Mouse (Mus musculus): Measurements from ENCODE around the gene Ndufs6. TPM values are rescaled to one million over a fixed set of nuclear protein-coding genes. Genes with fewer than 3 reads are reported as not detected.
A peak's percentile ranks its signal among the peaks of the same experiment; 100 is the strongest.

The Ndufs6 gene
- polyA plus RNA-seq, 1 experiment from 2014 or later = 391 TPM

DNA sequence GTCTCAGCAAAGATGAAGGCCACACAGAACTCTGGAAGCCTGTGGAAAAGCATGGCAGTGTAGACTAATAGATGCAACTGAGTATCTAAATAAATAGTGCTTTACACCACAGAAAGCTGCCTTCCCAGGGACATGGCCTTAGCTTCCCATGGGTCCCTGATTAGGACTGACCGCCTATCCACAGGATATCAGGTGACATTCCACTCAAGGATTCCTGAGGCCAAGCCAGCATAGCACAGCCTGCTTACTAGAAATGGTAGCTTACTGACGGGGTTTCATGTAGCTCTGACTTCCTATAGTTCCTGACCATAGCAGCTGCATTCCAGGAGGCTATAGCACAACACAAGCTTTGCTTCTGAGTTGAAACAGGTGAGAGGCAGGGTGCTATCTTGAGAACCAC lies 45.9 kb downstream of the Ndufs6 start:
- Histone ChIP-seq H3K4me3 (ENCODE audit: low read length) (no peak overlapping the region), H3K9ac (replicated peaks; ENCODE audit: low read length) (no peak overlapping the region), H3K4me1 (ENCODE audit: insufficient read depth, low read length) (no peaks in the 10 kb centered on the region), H3K9me3 (ENCODE audit: low read length) (no peaks in the 10 kb centered on the region), H3K4me2 (replicated peaks; ENCODE audit: low read depth, low read length) (no peak overlapping the region), H3K36me3 (ENCODE audit: insufficient read depth, low read length) (no peaks in the 10 kb centered on the region), H3K27ac (ENCODE audit: low read length) (no peak overlapping the region), H3K27me3 (ENCODE audit: insufficient read depth, low read length) (no peaks in the 10 kb centered on the region)
- ATAC-seq (ENCODE audit: low FRiP score, low TSS enrichment) = no peak
- WGBS = 49% methylated on average over 2 of the region's 2 CpGs

DNA sequence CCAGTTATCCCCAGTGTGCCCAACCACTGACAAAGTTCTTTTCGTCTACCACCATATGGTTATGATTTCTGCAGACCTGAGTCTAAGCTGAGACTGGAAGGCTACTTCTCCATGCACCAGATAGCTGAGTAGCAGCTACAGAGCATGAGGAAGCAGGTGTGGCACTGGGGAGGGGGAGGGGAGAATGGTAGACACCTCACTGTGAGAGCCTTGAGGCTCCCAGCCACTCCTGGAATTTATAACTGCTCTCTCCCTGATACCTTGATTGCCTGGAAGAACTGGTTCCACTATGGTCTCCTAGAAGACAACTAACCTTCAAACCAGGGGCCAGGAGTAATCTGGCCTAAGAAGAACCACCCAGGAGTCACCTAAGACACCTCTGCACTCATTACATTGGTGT lies 49.1 kb downstream of the Ndufs6 start:
- Histone ChIP-seq H3K27ac (ENCODE audit: low read length) (no peak overlapping the region), H3K4me3 (ENCODE audit: low read length) (no peak overlapping the region), H3K4me1 (ENCODE audit: insufficient read depth, low read length) (no peaks in the 10 kb centered on the region), H3K36me3 (ENCODE audit: insufficient read depth, low read length) (no peaks in the 10 kb centered on the region), H3K9ac (replicated peaks; ENCODE audit: low read length) (no peak overlapping the region), H3K4me2 (replicated peaks; ENCODE audit: low read depth, low read length) (no peak overlapping the region), H3K27me3 (ENCODE audit: insufficient read depth, low read length) (peaks cover 15% of the 10 kb centered on the region), H3K9me3 (ENCODE audit: low read length) (no peaks in the 10 kb centered on the region)
- no peak for ATAC-seq (ENCODE audit: low FRiP score, low TSS enrichment)
- WGBS = 73% methylated on average over 1 of the region's 1 CpGs

DNA sequence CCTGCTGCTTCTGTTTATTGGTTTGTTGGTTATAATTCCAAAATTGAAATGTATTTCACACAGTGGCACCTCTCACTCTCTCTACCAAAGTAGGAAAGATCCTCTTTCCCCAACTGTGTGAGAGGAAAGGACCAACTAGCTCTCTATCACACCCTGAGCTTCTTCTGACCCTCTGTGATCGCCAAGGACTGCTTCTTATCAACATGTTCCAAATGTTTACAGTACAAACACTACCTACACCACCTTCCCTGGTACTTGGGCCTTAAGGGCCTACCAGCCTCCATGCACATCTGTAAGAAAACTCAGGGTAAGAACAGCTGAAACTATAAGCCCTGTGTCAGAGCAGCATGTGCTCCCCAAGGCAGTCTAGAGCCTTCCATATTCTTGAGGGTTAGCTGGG lies 50.5 kb downstream of the Ndufs6 start:
- Histone ChIP-seq H3K27ac (ENCODE audit: low read length) (no peak overlapping the region), H3K4me3 (ENCODE audit: low read length) (no peak overlapping the region), H3K4me1 (ENCODE audit: insufficient read depth, low read length) (no peaks in the 10 kb centered on the region), H3K36me3 (ENCODE audit: insufficient read depth, low read length) (no peaks in the 10 kb centered on the region), H3K27me3 (ENCODE audit: insufficient read depth, low read length) (peaks cover 29% of the 10 kb centered on the region), H3K9ac (replicated peaks; ENCODE audit: low read length) (no peak overlapping the region), H3K4me2 (replicated peaks; ENCODE audit: low read depth, low read length) (no peak overlapping the region), H3K9me3 (ENCODE audit: low read length) (no peaks in the 10 kb centered on the region)
- 63% methylated on average over 1 of the region's 1 CpGs for WGBS
- no peak for ATAC-seq (ENCODE audit: low FRiP score, low TSS enrichment)

DNA sequence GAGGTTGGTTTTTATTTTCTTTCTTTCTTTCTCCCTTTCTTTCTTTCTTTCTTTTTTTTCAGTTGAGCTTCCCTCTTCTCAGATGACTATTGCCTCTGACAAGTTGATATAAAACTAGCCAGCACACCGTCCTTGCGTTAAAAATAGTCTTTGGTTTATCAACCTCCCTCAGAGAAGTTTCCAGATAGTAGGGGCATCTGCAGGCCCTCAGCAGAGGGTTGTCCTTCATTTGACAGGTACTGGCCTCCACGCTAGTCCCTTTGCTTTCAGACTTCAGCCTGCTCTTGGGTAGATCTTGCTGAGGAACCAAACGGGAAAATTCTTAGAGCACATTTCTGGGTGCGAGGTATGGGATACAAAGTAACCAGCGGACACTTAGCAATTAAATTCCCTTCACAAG lies 51.0 kb downstream of the Ndufs6 start:
- no peaks in the 10 kb centered on the region for H3K36me3 ChIP-seq (ENCODE audit: insufficient read depth, low read length)
- no peaks in the 10 kb centered on the region for H3K9me3 ChIP-seq (ENCODE audit: low read length)
- WGBS = 85% methylated on average over 6 of the region's 6 CpGs
- H3K4me1 ChIP-seq (ENCODE audit: insufficient read depth, low read length) = no peaks in the 10 kb centered on the region
- no peak overlapping the region for H3K9ac ChIP-seq (replicated peaks; ENCODE audit: low read length)
- H3K27me3 ChIP-seq (ENCODE audit: insufficient read depth, low read length) = peaks cover 33% of the 10 kb centered on the region
- ATAC-seq (ENCODE audit: low FRiP score, low TSS enrichment) = no peak
- H3K4me3 ChIP-seq (ENCODE audit: low read length) = no peak overlapping the region
- no peak overlapping the region for H3K4me2 ChIP-seq (replicated peaks; ENCODE audit: low read depth, low read length)
- H3K27ac ChIP-seq (ENCODE audit: low read length) = no peak overlapping the region

DNA sequence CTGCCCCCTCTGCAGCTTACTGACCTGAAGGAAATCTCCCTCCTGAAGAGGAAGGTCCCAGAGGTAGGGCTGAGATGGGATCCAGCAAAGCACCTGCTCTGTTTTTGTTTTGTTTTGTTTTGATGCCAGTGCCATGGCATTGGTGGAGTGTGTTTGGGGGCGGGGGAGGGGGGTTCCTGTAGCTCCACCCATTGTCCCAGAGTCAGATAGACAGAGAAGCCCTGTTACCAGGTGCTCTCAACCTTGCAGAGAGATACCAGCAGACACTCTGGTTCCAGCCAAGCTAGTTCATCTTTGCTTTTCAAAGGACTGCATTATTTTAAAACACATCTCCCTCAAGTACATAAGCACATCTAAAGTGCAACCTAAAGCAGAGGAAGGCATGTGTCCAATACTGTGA lies 54.8 kb downstream of the Ndufs6 start:
- Histone ChIP-seq H3K4me2 (replicated peaks; ENCODE audit: low read depth, low read length) (no peak overlapping the region), H3K27me3 (ENCODE audit: insufficient read depth, low read length) (peaks cover 72% of the 10 kb centered on the region), H3K4me1 (ENCODE audit: insufficient read depth, low read length) (peaks cover 17% of the 10 kb centered on the region; the same call in 1 of the 2 replicates), H3K9me3 (ENCODE audit: low read length) (no peaks in the 10 kb centered on the region), H3K27ac (ENCODE audit: low read length) (no peak overlapping the region), H3K4me3 (ENCODE audit: low read length) (no peak overlapping the region), H3K9ac (replicated peaks; ENCODE audit: low read length) (no peak overlapping the region), H3K36me3 (ENCODE audit: insufficient read depth, low read length) (no peaks in the 10 kb centered on the region)
- WGBS = 56% methylated on average over 1 of the region's 1 CpGs
- ATAC-seq (ENCODE audit: low FRiP score, low TSS enrichment) = no peak

DNA sequence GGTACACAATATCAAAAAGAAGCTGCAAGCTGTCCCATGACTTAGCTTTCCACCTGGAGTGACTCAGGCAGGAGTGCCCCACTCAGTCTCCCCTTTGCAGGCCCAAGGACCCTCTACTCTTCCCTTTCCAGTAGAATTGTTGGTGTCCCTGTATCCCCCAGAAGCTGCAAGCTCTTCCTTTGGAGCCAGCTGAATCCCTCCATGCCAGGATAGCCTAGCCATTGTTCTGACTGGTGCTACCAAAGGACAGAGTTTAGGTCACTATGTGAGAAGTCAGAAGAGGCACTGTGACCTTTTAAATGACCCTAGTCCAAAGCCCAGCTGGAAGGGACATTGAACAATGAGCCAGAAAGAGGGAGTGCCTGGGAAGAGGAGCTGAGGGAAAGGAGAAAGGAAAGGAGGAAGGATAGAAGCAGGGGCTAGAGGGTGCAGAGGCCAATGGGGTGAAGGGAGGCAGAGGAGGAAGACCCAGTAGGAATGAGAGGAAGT lies 55.5 kb downstream of the Ndufs6 start:
- no peak overlapping the region for H3K27ac ChIP-seq (ENCODE audit: low read length)
- ATAC-seq (ENCODE audit: low FRiP score, low TSS enrichment) = no peak
- no peaks in the 10 kb centered on the region for H3K9me3 ChIP-seq (ENCODE audit: low read length)
- no peaks in the 10 kb centered on the region for H3K36me3 ChIP-seq (ENCODE audit: insufficient read depth, low read length)
- H3K4me2 ChIP-seq (replicated peaks; ENCODE audit: low read depth, low read length) = no peak overlapping the region
- no peak overlapping the region for H3K9ac ChIP-seq (replicated peaks; ENCODE audit: low read length)
- peaks cover 78% of the 10 kb centered on the region for H3K27me3 ChIP-seq (ENCODE audit: insufficient read depth, low read length)
- H3K4me3 ChIP-seq (ENCODE audit: low read length) = no peak overlapping the region
- peaks cover 17% of the 10 kb centered on the region; the same call in 1 of the 2 replicates for H3K4me1 ChIP-seq (ENCODE audit: insufficient read depth, low read length)

DNA sequence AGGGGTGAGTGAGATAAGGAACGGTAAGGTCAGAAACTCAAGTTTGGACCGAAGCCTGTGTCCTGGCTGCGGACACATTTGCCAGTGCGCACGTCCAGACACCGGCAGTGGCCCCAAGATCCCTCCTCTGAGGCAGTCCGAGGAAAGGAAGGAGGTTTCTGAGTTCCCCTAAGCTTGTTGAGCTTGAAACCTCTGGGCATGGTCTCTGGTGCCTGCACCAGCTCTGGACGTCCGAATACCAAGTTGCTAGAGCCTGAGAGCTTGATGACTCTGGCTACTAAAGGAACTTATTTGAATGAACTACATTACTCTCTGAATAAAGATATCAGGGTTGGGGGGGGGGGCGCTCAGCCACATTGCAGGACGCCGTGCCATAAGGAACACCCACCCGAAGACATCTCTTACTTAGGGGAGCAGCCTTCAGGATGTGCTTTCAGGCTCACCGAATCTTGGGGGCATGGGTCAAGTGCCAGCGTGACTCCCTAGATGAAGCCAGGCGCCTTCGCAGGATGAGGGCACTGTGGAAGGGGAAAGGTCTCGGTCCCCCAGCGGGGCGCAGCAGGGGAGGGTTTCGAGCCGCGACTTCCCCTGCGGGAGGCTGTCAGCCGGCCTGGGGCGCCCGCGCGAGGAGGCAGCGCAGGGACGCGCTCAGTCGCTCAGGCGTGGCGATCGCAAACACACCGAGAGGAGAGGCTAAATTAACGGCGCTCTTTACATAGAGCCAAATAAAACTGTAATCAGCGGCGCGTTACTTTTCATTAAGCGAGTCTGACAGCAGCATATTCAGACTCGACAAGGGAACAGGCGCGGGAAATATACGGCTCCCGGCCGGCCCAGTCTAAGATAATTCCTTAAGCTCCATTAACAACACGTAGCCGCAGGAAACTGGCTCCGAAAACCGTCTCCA lies 56.8 kb downstream of the Ndufs6 start:
- Histone ChIP-seq H3K4me3 (ENCODE audit: low read length) (peak overlapping the region; percentile 26), H3K4me1 (ENCODE audit: insufficient read depth, low read length) (peaks cover 17% of the 10 kb centered on the region; the same call in 1 of the 2 replicates), H3K27ac (ENCODE audit: low read length) (no peak overlapping the region), H3K36me3 (ENCODE audit: insufficient read depth, low read length) (no peaks in the 10 kb centered on the region), H3K9ac (replicated peaks; ENCODE audit: low read length) (no peak overlapping the region), H3K27me3 (ENCODE audit: insufficient read depth, low read length) (peaks cover 91% of the 10 kb centered on the region), H3K9me3 (ENCODE audit: low read length) (no peaks in the 10 kb centered on the region), H3K4me2 (replicated peaks; ENCODE audit: low read depth, low read length) (peak overlapping the region; percentile 40)
- peak; percentile 47; the same call in 1 of the 2 replicates for ATAC-seq (ENCODE audit: low FRiP score, low TSS enrichment)
- WGBS = under 1% methylated on average over 53 of the region's 53 CpGs

DNA sequence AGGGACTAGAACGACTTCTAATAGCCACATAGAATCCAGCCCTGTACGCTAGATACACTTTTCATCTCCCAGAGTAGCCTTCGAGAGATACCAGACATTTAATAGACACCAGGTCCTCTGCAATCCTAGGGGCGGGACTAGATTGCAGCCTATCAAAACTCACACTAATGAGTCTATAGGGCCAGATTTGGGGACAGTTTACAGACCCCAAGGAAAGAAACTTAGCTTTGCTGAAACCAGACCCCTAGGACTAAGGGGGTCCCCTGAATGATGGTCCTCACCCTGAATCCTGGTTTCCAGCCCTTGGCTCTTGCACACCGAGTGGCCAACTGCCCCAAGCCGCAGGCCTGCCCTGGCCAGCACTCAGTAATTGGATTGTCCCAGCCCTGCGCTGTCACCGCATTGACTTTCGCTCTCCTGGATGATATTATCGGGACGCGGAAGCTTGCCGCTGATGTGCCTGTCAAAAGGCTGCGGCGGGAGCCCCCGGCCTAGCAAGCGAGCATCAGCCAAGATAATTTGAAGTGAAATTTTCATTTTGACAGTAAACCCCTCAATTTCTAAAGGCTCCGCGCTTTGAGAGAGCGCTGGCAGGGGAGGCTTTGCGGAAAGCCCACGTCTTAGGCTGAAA lies 57.8 kb downstream of the Ndufs6 start:
- no peaks in the 10 kb centered on the region for H3K36me3 ChIP-seq (ENCODE audit: insufficient read depth, low read length)
- H3K4me3 ChIP-seq (ENCODE audit: low read length) = no peak overlapping the region; the same call in 1 of the 2 replicates
- H3K9me3 ChIP-seq (ENCODE audit: low read length) = no peaks in the 10 kb centered on the region
- peaks cover 17% of the 10 kb centered on the region; the same call in 1 of the 2 replicates for H3K4me1 ChIP-seq (ENCODE audit: insufficient read depth, low read length)
- H3K27ac ChIP-seq (ENCODE audit: low read length) = no peak overlapping the region
- whole genome bisulfite sequencing = 7% methylated on average over 22 of the region's 22 CpGs
- peak overlapping the region; percentile 40; the same call in 1 of the 2 replicates for H3K4me2 ChIP-seq (replicated peaks; ENCODE audit: low read depth, low read length)
- no peak for ATAC-seq (ENCODE audit: low FRiP score, low TSS enrichment)
- H3K27me3 ChIP-seq (ENCODE audit: insufficient read depth, low read length) = peaks cover 94% of the 10 kb centered on the region
- H3K9ac ChIP-seq (replicated peaks; ENCODE audit: low read length) = no peak overlapping the region

DNA sequence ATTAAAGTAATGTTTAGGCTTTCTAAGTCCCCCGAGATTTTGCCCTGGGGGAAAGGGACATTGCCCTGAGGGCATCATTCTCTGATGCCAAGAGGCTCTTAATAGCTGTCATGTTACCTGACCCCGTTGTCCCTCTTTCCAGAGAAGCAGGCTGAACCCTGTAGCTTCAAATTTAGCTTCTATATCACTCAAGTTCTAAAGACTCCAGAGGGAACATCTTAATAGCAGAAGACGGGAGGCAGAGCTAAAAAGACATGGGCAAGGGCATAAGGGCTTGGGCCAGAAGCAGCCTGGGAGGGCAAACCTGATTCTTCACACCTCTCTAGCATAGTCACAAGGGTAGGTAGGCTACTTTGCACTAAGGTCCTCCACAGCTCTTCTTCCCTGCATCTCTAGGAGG lies 58.5 kb downstream of the Ndufs6 start:
- H3K36me3 ChIP-seq (ENCODE audit: insufficient read depth, low read length) = no peaks in the 10 kb centered on the region
- H3K4me3 ChIP-seq (ENCODE audit: low read length) = no peak overlapping the region
- WGBS = 15% methylated on average over 3 of the region's 3 CpGs
- H3K4me1 ChIP-seq (ENCODE audit: insufficient read depth, low read length) = peaks cover 23% of the 10 kb centered on the region
- no peaks in the 10 kb centered on the region for H3K9me3 ChIP-seq (ENCODE audit: low read length)
- peaks cover 98% of the 10 kb centered on the region for H3K27me3 ChIP-seq (ENCODE audit: insufficient read depth, low read length)
- no peak overlapping the region for H3K27ac ChIP-seq (ENCODE audit: low read length)
- no peak overlapping the region for H3K9ac ChIP-seq (replicated peaks; ENCODE audit: low read length)
- no peak overlapping the region for H3K4me2 ChIP-seq (replicated peaks; ENCODE audit: low read depth, low read length)
- ATAC-seq (ENCODE audit: low FRiP score, low TSS enrichment) = no peak
